In genomic region chr11:117676649-117677048, GRCm38 (mm10) we compare ENCODE assay signal across 19 mouse cellular contexts. TPM values are rescaled to one million over a fixed set of nuclear protein-coding genes. Genes with fewer than 3 reads are reported as not detected.
A peak's percentile ranks its signal among the peaks of the same experiment; 100 is the strongest.
DNase-seq lines count a peak whose midpoint lies in the region; ATAC-seq lines count a peak whose summit lies in the region.
"Had no signal": no experiment of that assay in that cellular context is flagged by ENCODE, and none has a peak within 500 bp of the region (broad histone marks: within the 10 kb centered on the region; RNA-seq: fewer than 3 reads in every experiment).

No protein-coding gene starts in this region.

- no peak for DNase-seq in heart, postnatal 10 days
- no peak for DNase-seq in hindbrain, embryonic 11.5 days (ENCODE audit: low spot score)
- no peak for DNase-seq in midbrain, embryonic 10.5 days (ENCODE audit: low spot score)
- peak; percentile 50 for DNase-seq in retina, postnatal 1 day
- DNase-seq: adrenal gland, postnatal 36 days; B cell, adult 2 months; cerebellum, adult 18-20 months; cerebellum, postnatal 25 days; embryo, embryonic 11 days; forebrain, postnatal 0 days; kidney, adult 8-10 months; lung, adult 2 months; right cerebral cortex, postnatal 4 days had no signal

- ATAC-seq in heart, embryonic 11.5 days (replicated peaks; ENCODE audit: insufficient number of reproducible peaks, low FRiP score, low TSS enrichment): no peak
- no peak for ATAC-seq in hindbrain, embryonic 12.5 days (ENCODE audit: low FRiP score)
- ATAC-seq in hindbrain, embryonic 11.5 days (ENCODE audit: low FRiP score): no peak
- no peak for ATAC-seq in midbrain, embryonic 12.5 days (ENCODE audit: low FRiP score, low read depth)
- ATAC-seq: forebrain, postnatal 0 days; liver, embryonic 12.5 days had no signal

- no peaks in the 10 kb centered on the region for H3K9me3 ChIP-seq in heart, embryonic 11.5 days (replicated peaks; ENCODE audit: control insufficient read depth, low read length)
- H3K9me3 ChIP-seq in hindbrain, embryonic 12.5 days (replicated peaks): no peaks in the 10 kb centered on the region
- H3K9me3 ChIP-seq in hindbrain, embryonic 11.5 days (ENCODE audit: control insufficient read depth, low read length): no peaks in the 10 kb centered on the region
- no peaks in the 10 kb centered on the region for H3K9me3 ChIP-seq in midbrain, embryonic 12.5 days
- H3K9me3 ChIP-seq in midbrain, embryonic 10.5 days (replicated peaks): 0 out of 2 replicates have a peak, but pooled peaks cover 4% of the 10 kb centered on the region
- H3K9me3 ChIP-seq: liver, embryonic 12.5 days had no signal

- no peak overlapping the region for H3K4me3 ChIP-seq in heart, embryonic 11.5 days (ENCODE audit: low read depth, low read length)
- no peak overlapping the region for H3K4me3 ChIP-seq in hindbrain, embryonic 12.5 days
- H3K4me3 ChIP-seq in hindbrain, embryonic 11.5 days (ENCODE audit: low read depth, low read length): no peak overlapping the region
- no peak overlapping the region for H3K4me3 ChIP-seq in midbrain, embryonic 12.5 days
- no peak overlapping the region for H3K4me3 ChIP-seq in midbrain, embryonic 10.5 days
- H3K4me3 ChIP-seq: liver, embryonic 12.5 days; megakaryocyte, embryonic 14.5 days; myocyte had no signal

- no peak overlapping the region for H3K9ac ChIP-seq in heart, embryonic 11.5 days (ENCODE audit: low read depth, low read length)
- no peak overlapping the region for H3K9ac ChIP-seq in hindbrain, embryonic 12.5 days
- H3K9ac ChIP-seq in hindbrain, embryonic 11.5 days (ENCODE audit: low read depth, low read length): no peak overlapping the region
- H3K9ac ChIP-seq in midbrain, embryonic 12.5 days (replicated peaks): no peak overlapping the region
- H3K9ac ChIP-seq: forebrain, postnatal 0 days; liver, embryonic 12.5 days had no signal

- H3K4me1 ChIP-seq in heart, embryonic 11.5 days (ENCODE audit: control insufficient read depth, insufficient read depth, low read length): peaks cover 20% of the 10 kb centered on the region
- peaks cover 21% of the 10 kb centered on the region for H3K4me1 ChIP-seq in hindbrain, embryonic 12.5 days
- no peaks in the 10 kb centered on the region for H3K4me1 ChIP-seq in hindbrain, embryonic 11.5 days (replicated peaks; ENCODE audit: control insufficient read depth, insufficient read depth, low read length)
- H3K4me1 ChIP-seq in midbrain, embryonic 12.5 days: peaks cover 25% of the 10 kb centered on the region
- H3K4me1 ChIP-seq in midbrain, embryonic 10.5 days: peaks cover 18% of the 10 kb centered on the region

- intact Hi-C loops in heart, postnatal 10 days (cut with DNase I): no loop called here

- peak overlapping the region; percentile 27 for H3K4me2 ChIP-seq in heart, embryonic 11.5 days
- H3K4me2 ChIP-seq in hindbrain, embryonic 12.5 days (replicated peaks): no peak overlapping the region
- no peak overlapping the region for H3K4me2 ChIP-seq in hindbrain, embryonic 11.5 days (replicated peaks; ENCODE audit: low read depth, low read length)
- no peak overlapping the region for H3K4me2 ChIP-seq in midbrain, embryonic 12.5 days (replicated peaks)
- H3K4me2 ChIP-seq: liver, embryonic 12.5 days had no signal

- peak overlapping the region; percentile 73 for H3K27ac ChIP-seq in heart, embryonic 11.5 days (ENCODE audit: low read depth, low read length)
- H3K27ac ChIP-seq in hindbrain, embryonic 12.5 days: peak overlapping the region; percentile 35; the same call in 1 of the 2 replicates
- no peak overlapping the region for H3K27ac ChIP-seq in hindbrain, embryonic 11.5 days (ENCODE audit: low read depth, low read length)
- 0 out of 2 replicates have a peak overlapping the region, but pooled peaks have one; percentile 17 for H3K27ac ChIP-seq in midbrain, embryonic 12.5 days (replicated peaks)
- H3K27ac ChIP-seq in midbrain, embryonic 10.5 days (replicated peaks): no peak overlapping the region
- H3K27ac ChIP-seq: liver, embryonic 12.5 days had no signal

- no peaks in the 10 kb centered on the region for H3K36me3 ChIP-seq in heart, embryonic 11.5 days (ENCODE audit: control insufficient read depth, insufficient read depth, low read length)
- no peaks in the 10 kb centered on the region for H3K36me3 ChIP-seq in hindbrain, embryonic 12.5 days
- H3K36me3 ChIP-seq in hindbrain, embryonic 11.5 days (ENCODE audit: control insufficient read depth, insufficient read depth, low read length): no peaks in the 10 kb centered on the region
- H3K36me3 ChIP-seq in midbrain, embryonic 12.5 days: no peaks in the 10 kb centered on the region
- peaks cover 20% of the 10 kb centered on the region; the same call in 1 of the 2 replicates for H3K36me3 ChIP-seq in midbrain, embryonic 10.5 days

- 30% methylated on average over 2 of the region's 2 CpGs for WGBS in heart, embryonic 11.5 days (ENCODE audit: insufficient replicate concordance)
- WGBS in hindbrain, embryonic 12.5 days: 17% methylated on average over 2 of the region's 2 CpGs
- WGBS in hindbrain, embryonic 11.5 days: 21% methylated on average over 2 of the region's 2 CpGs
- WGBS in midbrain, embryonic 12.5 days: 7% methylated on average over 2 of the region's 2 CpGs
- WGBS in midbrain, embryonic 10.5 days: 6% methylated on average over 2 of the region's 2 CpGs

- H3K27me3 ChIP-seq in heart, embryonic 11.5 days (ENCODE audit: control insufficient read depth, insufficient read depth, low read length): no peaks in the 10 kb centered on the region
- no peaks in the 10 kb centered on the region for H3K27me3 ChIP-seq in hindbrain, embryonic 12.5 days
- no peaks in the 10 kb centered on the region for H3K27me3 ChIP-seq in hindbrain, embryonic 11.5 days (ENCODE audit: control insufficient read depth, insufficient read depth, low read length)
- H3K27me3 ChIP-seq in midbrain, embryonic 12.5 days: no peaks in the 10 kb centered on the region
- H3K27me3 ChIP-seq in midbrain, embryonic 10.5 days (ENCODE audit: low read depth, poor library complexity, severe bottlenecking): no peaks in the 10 kb centered on the region
- H3K27me3 ChIP-seq: liver, embryonic 12.5 days; megakaryocyte, embryonic 14.5 days had no signal

RNA-seq across cellular contexts. Expression of gene Tnrc6c, which starts 22.6 kb away (rescaled TPM):
- 7.0 and 8.1 TPM in 2 replicates for polyA plus RNA-seq in heart, embryonic 11.5 days (2014; fragmentation: Nextera tagmentation; extraction: Ambion mirVana)
- total RNA-seq in heart, postnatal 10 days (2021): 10 to 100 TPM; 32.2 to 33.9 TPM
- polyA plus RNA-seq in hindbrain, embryonic 12.5 days (2016; fragmentation: Nextera tagmentation; extraction: Ambion mirVana): 26.3 and 28.3 TPM in 2 replicates
- polyA plus RNA-seq in hindbrain, embryonic 11.5 days (2014; fragmentation: Nextera tagmentation; extraction: Ambion mirVana): 17.0 and 20.6 TPM in 2 replicates
- polyA plus RNA-seq in midbrain, embryonic 12.5 days (2016; fragmentation: Nextera tagmentation; extraction: Ambion mirVana): 24.3 and 26.4 TPM in 2 replicates
- 9.4 and 12.4 TPM in 2 replicates for polyA plus RNA-seq in midbrain, embryonic 10.5 days (2016; fragmentation: Nextera tagmentation; extraction: Ambion mirVana)

Comparison
In these comparisons a context has a peak if more than half of its experiments do, and no peak if none do; other contexts are left out.
1. H3K27ac ChIP-seq: peak in heart, embryonic 11.5 days (single experiment), hindbrain, embryonic 12.5 days (single experiment) and midbrain, embryonic 12.5 days (single experiment); none in hindbrain, embryonic 11.5 days (single experiment) and midbrain, embryonic 10.5 days (single experiment).